Mouse (Mus musculus) MEL-GATA-1-ER (cell line): ENCODE data around the gene Cnot8.

Experiments
- DNase-seq: peaks from one replicate; pipeline ENCODE4 v3.0.0-alpha.2; 2012; ENCODE audit warnings: low read depth; ENCODE audit errors: extremely low read depth

Cnot8 gene

DNA sequence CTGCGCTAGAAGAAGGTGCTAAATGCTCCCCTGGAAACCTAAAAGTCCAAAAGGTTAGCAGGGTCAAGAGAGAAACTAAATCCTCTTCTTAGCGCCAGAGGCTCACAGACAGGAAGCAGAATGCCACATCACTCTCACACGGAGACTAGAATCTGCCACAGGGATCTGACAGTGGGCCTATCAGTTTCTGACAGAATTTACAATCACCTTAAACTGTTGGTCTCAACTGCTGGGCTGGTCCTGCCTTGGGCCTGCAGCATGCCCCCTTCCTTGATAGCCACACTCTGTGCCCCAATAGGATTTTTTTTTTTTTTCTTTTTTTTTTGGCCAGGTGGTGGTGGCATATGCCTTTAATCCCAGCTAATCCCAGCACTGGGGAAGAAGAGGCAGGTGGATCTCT is 52.9 kb downstream of the Cnot8 start:
- no peak for DNase-seq

- DNase-seq, result no peak
Observed at GRCm38 (mm10) chr11:58165072-58165471, 61.1 kb downstream of the Cnot8 start.

GRCm38 (mm10) chr11:58167822-58168166 is 63.8 kb downstream of the Cnot8 start:
- peak; percentile 26 for DNase-seq
